Mouse (Mus musculus) stomach, postnatal 0 days (tissue): ENCODE measurements around the gene Txn2. TPM values are rescaled to one million over a fixed set of nuclear protein-coding genes. Genes with fewer than 3 reads are reported as not detected.

Experiments
- ATAC-seq: fragments of 200-750 bp; cut with Nextera tagmentation; 2 replicates; pipeline ENCODE4 v1.8.0; 2017; ENCODE audit not compliant: low FRiP score, low TSS enrichment
- DNase-seq: peaks from one replicate; pipeline ENCODE4 v3.0.0-alpha.2; 2016; ENCODE audit warnings: low spot score
- H3K27ac ChIP-seq: fragments of 300-500 bp; sonication (generic); replicated peaks from 2 replicates; pipeline ENCODE4 v1.5.1; 2014; ENCODE audit warnings: mild to moderate bottlenecking, control low read depth
- H3K27me3 ChIP-seq: fragments of 300-500 bp; sonication (generic); 2 replicates; pipeline ENCODE4 v1.6.1; 2014; ENCODE audit warnings: low read length; ENCODE audit not compliant: control insufficient read depth, insufficient read depth
- H3K36me3 ChIP-seq: fragments of 300-500 bp; sonication (generic); 2 replicates; pipeline ENCODE4 v1.6.1; 2014; ENCODE audit warnings: low read length, mixed read lengths; ENCODE audit not compliant: control insufficient read depth, insufficient read depth
- H3K4me1 ChIP-seq: fragments of 300-500 bp; sonication (generic); replicated peaks from 2 replicates; pipeline ENCODE4 v1.6.1; 2014; ENCODE audit warnings: antibody characterized with exemption; ENCODE audit not compliant: control insufficient read depth, insufficient read depth
- H3K4me2 ChIP-seq: fragments of 300-500 bp; sonication (generic); replicated peaks from 2 replicates; pipeline ENCODE4 v1.6.1; 2014; ENCODE audit warnings: low read depth, mild to moderate bottlenecking, control low read depth, moderate library complexity
- H3K4me3 ChIP-seq: fragments of 300-500 bp; sonication (generic); 2 replicates; pipeline ENCODE4 v1.5.1; 2014; ENCODE audit warnings: low read depth, low read length, control low read depth
- H3K9ac ChIP-seq: fragments of 300-500 bp; sonication (generic); 2 replicates; pipeline ENCODE4 v1.6.1; 2014; ENCODE audit warnings: mild to moderate bottlenecking, low read length, control low read depth, mixed read lengths
- H3K9me3 ChIP-seq: fragments of 300-500 bp; sonication (generic); 2 replicates; pipeline ENCODE4 v1.6.1; 2016; ENCODE audit warnings: low read length; ENCODE audit not compliant: control insufficient read depth
- CTCF ChIP-seq: IDR thresholded peaks from 2 replicates; pipeline ENCODE4 v1.5.1; 2016; ENCODE audit warnings: antibody characterized with exemption, low read depth, mild to moderate bottlenecking, moderate library complexity
- EP300 ChIP-seq: optimal IDR thresholded peaks from 2 replicates; pipeline ENCODE3; 2016; ENCODE audit warnings: antibody characterized with exemption
- WGBS: fragments of 180-500 bp; shearing (Covaris S2); extraction: QIAGEN DNeasy Blood & Tissue Kit; methylation state at CpG from one replicate; pipeline ENCODE4 v1.1.7; 2014; 5-methylcytosine and 5-hydroxymethylcytosine counted together
- polyA plus RNA-seq: library from polyadenylated mRNA; unstranded; fragments of >200 nt; fragmentation: Nextera tagmentation; extraction: Ambion mirVana; gene quantifications from 2 replicates; pipeline ENCODE4 v1.2.1, GENCODE M21; 2015

The Txn2 gene
- polyA plus RNA-seq, 1 experiment from 2014 or later: 176 TPM

GRCm38 (mm10) chr15:77877209-77877608, 51.6 kb downstream of the Txn2 start:
- TF ChIP-seq EP300 (no peak), CTCF (peak; percentile 28; the same call in 1 of the 2 replicates)
- no peak overlapping the region for H3K4me3 ChIP-seq
- H3K4me1 ChIP-seq: peaks cover 7% of the 10 kb centered on the region
- no peak overlapping the region for H3K9ac ChIP-seq
- no peaks in the 10 kb centered on the region for H3K9me3 ChIP-seq
- DNase-seq: no peak
- H3K36me3 ChIP-seq: no peaks in the 10 kb centered on the region
- H3K4me2 ChIP-seq: no peak overlapping the region
- WGBS: 68% methylated on average over 2 of the region's 2 CpGs
- no peak for ATAC-seq
- H3K27ac ChIP-seq: no peak overlapping the region
- H3K27me3 ChIP-seq: no peaks in the 10 kb centered on the region

GRCm38 (mm10) chr15:77876716-77877115, 52.1 kb downstream of the Txn2 start:
- Histone ChIP-seq H3K27ac (0 out of 2 replicates have a peak overlapping the region, but pooled peaks have one; percentile 35), H3K4me1 (peaks cover 3% of the 10 kb centered on the region; the same call in 1 of the 2 replicates)
- ATAC-seq: peak; percentile 22; the same call in 1 of the 2 replicates

DNA sequence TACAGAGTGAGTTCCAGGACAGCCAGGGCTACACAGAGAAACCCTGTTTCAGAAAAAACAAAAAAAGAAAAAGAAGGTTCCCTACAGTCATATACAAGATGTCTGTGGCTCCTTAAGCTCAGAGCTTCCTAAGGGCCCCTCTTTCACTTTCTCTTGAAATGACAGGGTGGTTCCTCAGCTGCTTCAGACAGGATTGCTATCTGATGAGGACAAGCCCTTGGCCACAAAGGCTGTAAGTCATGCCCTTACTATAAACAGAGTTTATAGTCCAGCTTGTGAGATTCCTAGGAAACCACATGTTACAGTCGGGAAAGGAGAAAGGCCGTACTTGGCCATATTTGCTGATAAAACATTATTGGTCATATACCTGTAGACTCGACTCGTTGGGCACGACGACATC, 52.9 kb downstream of the Txn2 start:
- Histone ChIP-seq H3K9me3 (no peaks in the 10 kb centered on the region), H3K4me1 (peaks cover 3% of the 10 kb centered on the region; the same call in 1 of the 2 replicates), H3K36me3 (no peaks in the 10 kb centered on the region), H3K27ac (no peak overlapping the region), H3K4me3 (no peak overlapping the region), H3K9ac (no peak overlapping the region), H3K4me2 (no peak overlapping the region), H3K27me3 (no peaks in the 10 kb centered on the region)
- DNase-seq (no peak), ATAC-seq (no peak)
- TF ChIP-seq EP300 (no peak), CTCF (no peak)
- WGBS: 85% methylated on average over 6 of the region's 6 CpGs

More at GRCm38 (mm10) chr15:77876716-77877115, 52.1 kb downstream of the Txn2 start:
- no peak for DNase-seq
- no peak overlapping the region for H3K9ac ChIP-seq
- H3K27me3 ChIP-seq: no peaks in the 10 kb centered on the region
- 41% methylated on average over 3 of the region's 3 CpGs for WGBS
- no peak overlapping the region for H3K4me3 ChIP-seq
- no peaks in the 10 kb centered on the region for H3K9me3 ChIP-seq
- TF ChIP-seq EP300 (no peak), CTCF (no peak)
- H3K36me3 ChIP-seq: no peaks in the 10 kb centered on the region
- H3K4me2 ChIP-seq: no peak overlapping the region

- H3K36me3 ChIP-seq: no peaks in the 10 kb centered on the region
- no peak overlapping the region for H3K9ac ChIP-seq
- H3K4me1 ChIP-seq: peaks cover 3% of the 10 kb centered on the region; the same call in 1 of the 2 replicates
- TF ChIP-seq EP300: no peak
- TF ChIP-seq CTCF: no peak
- ATAC-seq (no peak), DNase-seq (no peak)
- 94% methylated on average over 9 of the region's 9 CpGs for WGBS
- H3K4me3 ChIP-seq: no peak overlapping the region
- no peaks in the 10 kb centered on the region for H3K27me3 ChIP-seq
- no peak overlapping the region for H3K4me2 ChIP-seq
- no peak overlapping the region; the same call in 1 of the 2 replicates for H3K27ac ChIP-seq
- H3K9me3 ChIP-seq: no peaks in the 10 kb centered on the region
These were observed 54.0 kb downstream of the Txn2 start for GRCm38 (mm10) chr15:77874807-77875206.

DNA sequence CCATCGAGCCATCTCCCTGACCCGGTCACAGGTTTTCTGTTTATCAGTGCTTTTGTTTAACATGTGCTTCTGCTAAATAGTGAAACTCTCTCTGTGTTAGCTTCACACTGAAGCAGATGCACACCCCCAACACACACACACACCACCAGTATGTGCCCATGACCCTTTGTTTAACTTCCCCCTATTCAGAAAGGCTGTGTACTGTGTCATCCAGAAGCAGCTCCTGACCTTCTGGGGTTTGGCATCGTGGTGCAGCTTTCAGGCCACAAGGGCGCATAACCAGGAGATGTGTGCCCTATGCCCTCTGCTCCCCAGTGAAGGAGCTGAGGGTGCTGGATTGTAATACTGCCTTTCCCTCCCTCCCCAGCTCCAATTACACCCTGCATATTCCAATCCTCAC, 54.5 kb downstream of the Txn2 start:
- ATAC-seq (no peak), DNase-seq (no peak)
- Histone ChIP-seq H3K4me3 (no peak overlapping the region), H3K4me1 (peaks cover 3% of the 10 kb centered on the region; the same call in 1 of the 2 replicates), H3K27ac (no peak overlapping the region; the same call in 1 of the 2 replicates), H3K4me2 (no peak overlapping the region), H3K9me3 (no peaks in the 10 kb centered on the region), H3K27me3 (no peaks in the 10 kb centered on the region), H3K9ac (no peak overlapping the region), H3K36me3 (no peaks in the 10 kb centered on the region)
- 39% methylated on average over 4 of the region's 4 CpGs for WGBS
- no peak for TF ChIP-seq EP300
- no peak for TF ChIP-seq CTCF

GRCm38 (mm10) chr15:77873564-77873963, 55.2 kb downstream of the Txn2 start:
- Histone ChIP-seq H3K4me3 (no peak overlapping the region), H3K27me3 (no peaks in the 10 kb centered on the region), H3K4me2 (no peak overlapping the region), H3K9me3 (no peaks in the 10 kb centered on the region), H3K4me1 (peaks cover 3% of the 10 kb centered on the region; the same call in 1 of the 2 replicates), H3K36me3 (no peaks in the 10 kb centered on the region), H3K9ac (no peak overlapping the region), H3K27ac (no peak overlapping the region)
- ATAC-seq: 0 out of 2 replicates have a peak, but pooled peaks have one; percentile 6
- TF ChIP-seq CTCF (no peak), EP300 (no peak)
- 56% methylated on average over 2 of the region's 2 CpGs for WGBS
- DNase-seq: no peak
